Mouse (Mus musculus) heart, adult 2 months (tissue): ENCODE data around the gene Metap1.

ENCODE experiments used
- CTCF ChIP-seq: fragments of 200-600 bp; IDR thresholded peaks from 2 replicates; pipeline ENCODE4 v1.8.1; 2022; ENCODE audit warnings: antibody characterized with exemption, mild to moderate bottlenecking, moderate library complexity
- POLR2A ChIP-seq: fragments of 200-500 bp; IDR thresholded peaks from 2 replicates; pipeline ENCODE4 v1.6.1; 2011; ENCODE audit warnings: mild to moderate bottlenecking, low read depth, low read length, control low read depth; ENCODE audit not compliant: insufficient read depth

DNA sequence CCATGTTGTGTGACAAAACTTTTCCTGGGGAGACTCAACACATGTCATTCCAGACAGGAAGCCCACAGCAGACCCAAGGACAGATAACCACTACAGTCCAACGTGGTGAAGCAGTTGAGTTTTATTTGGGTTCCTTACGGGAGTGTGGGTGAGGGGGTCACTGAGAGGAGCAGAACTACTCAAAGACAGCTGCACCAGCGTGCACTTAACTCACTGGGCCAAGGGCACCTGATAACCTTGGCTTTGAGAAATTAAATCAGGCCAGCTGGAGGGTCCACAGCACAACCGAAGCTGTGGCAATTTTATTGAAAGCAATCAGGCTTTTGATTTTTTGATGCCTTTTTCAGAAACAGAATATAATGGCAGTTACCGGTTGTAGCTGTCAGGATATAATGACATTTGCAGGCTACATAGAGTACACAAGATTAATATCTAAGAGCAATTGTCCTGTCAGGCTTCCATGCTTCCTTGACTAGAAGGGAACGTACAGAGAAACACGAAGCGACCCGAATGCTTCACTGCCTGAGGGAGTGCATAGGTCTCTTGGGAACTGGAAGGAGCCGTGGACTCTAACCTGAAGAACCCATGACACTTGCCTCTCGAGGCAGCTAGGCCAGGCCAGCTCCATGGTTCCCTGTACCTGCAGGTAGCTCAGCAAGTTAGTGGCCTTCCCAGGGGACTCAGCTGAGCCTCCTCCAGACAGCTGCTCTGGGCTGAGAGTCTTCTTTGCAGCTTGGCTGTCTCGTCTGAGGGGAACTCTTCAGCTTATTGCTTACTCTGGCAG lies 41.0 kb downstream of the Metap1 start:
- TF ChIP-seq CTCF (no peak), POLR2A (no peak)
